Mouse (Mus musculus) CH12.LX (cell line): ENCODE results near the gene Pgc. TPM values are rescaled to one million over a fixed set of nuclear protein-coding genes. Genes with fewer than 3 reads are reported as not detected.

Experiments
- DNase-seq: peaks from one replicate; pipeline ENCODE4 v3.0.0-alpha.2; 2013; ENCODE audit errors: extremely low read depth
- H3K27ac ChIP-seq: 2 replicates; pipeline ENCODE4 v1.5.1; 2012; ENCODE audit warnings: low read depth, mild to moderate bottlenecking, control low read depth, moderate library complexity; ENCODE audit not compliant: insufficient read depth
- H3K27me3 ChIP-seq: replicated peaks from 2 replicates; pipeline ENCODE3; 2012; ENCODE audit warnings: inconsistent platforms
- H3K36me3 ChIP-seq, 2 experiments: replicated peaks in 1 of 2; 2 replicates each; pipeline versions ENCODE3 to v1.6.1; 2012; ENCODE audit warnings: inconsistent platforms in 1 of 2, low read length in 1 of 2, mild to moderate bottlenecking in 1 of 2, mixed read lengths in 1 of 2, moderate library complexity in 1 of 2; ENCODE audit not compliant: control insufficient read depth in 1 of 2, insufficient read depth in 1 of 2
- H3K4me1 ChIP-seq, 2 experiments: 2 replicates each; pipeline ENCODE4 v1.6.1; 2012; ENCODE audit warnings: inconsistent platforms in 1 of 2, moderate library complexity in 1 of 2; ENCODE audit not compliant: insufficient read depth in 2 of 2, control insufficient read depth in 1 of 2
- H3K4me2 ChIP-seq: 2 replicates; pipeline ENCODE4 v1.6.1; 2012; ENCODE audit warnings: low read depth, mild to moderate bottlenecking, control low read depth; ENCODE audit not compliant: poor library complexity, insufficient read depth, severe bottlenecking
- H3K4me3 ChIP-seq, 3 experiments: fragments of 150-350 bp in 1 of 3; sonication (generic) in 1 of 3; replicated peaks in 1 of 3; 2 replicates each; pipeline versions ENCODE3 to v1.5.1; 2011 to 2012; ENCODE audit warnings: low read depth in 2 of 3, low read length in 2 of 3, mild to moderate bottlenecking in 2 of 3, moderate library complexity in 2 of 3, control low read depth in 1 of 3, improper control_type of control experiment in 1 of 3, inconsistent platforms in 1 of 3, mixed read lengths in 1 of 3; ENCODE audit not compliant: poor library complexity in 1 of 3
- H3K79me2 ChIP-seq: replicated peaks from 2 replicates; pipeline ENCODE4 v1.6.1; 2012; ENCODE audit warnings: mild to moderate bottlenecking, moderate library complexity; ENCODE audit not compliant: control insufficient read depth, poor library complexity, insufficient read depth, severe bottlenecking; ENCODE audit errors: extremely low read depth
- H3K9ac ChIP-seq: 2 replicates; pipeline ENCODE4 v1.6.1; 2012; ENCODE audit warnings: low read depth, mild to moderate bottlenecking, control low read depth, moderate library complexity; ENCODE audit not compliant: insufficient read depth
- H3K9me3 ChIP-seq: replicated peaks from 2 replicates; pipeline ENCODE3; 2012; ENCODE audit warnings: low read length, inconsistent platforms, mixed read lengths
- BHLHE40 ChIP-seq: IDR thresholded peaks from 2 replicates; pipeline ENCODE4 v1.6.1; 2011; ENCODE audit warnings: mild to moderate bottlenecking, low read depth, low read length, improper control_type of control experiment
- CHD2 ChIP-seq: IDR thresholded peaks from 2 replicates; pipeline ENCODE4 v1.6.1; 2011; ENCODE audit warnings: low read length, improper control_type of control experiment
- CTCF ChIP-seq, 2 experiments: IDR thresholded peaks in 1 of 2; conservative IDR thresholded peaks in 1 of 2; 2 replicates each; pipeline ENCODE4 v1.5.1; 2011 to 2012; ENCODE audit warnings: low read depth in 2 of 2, low read length in 2 of 2, improper control_type of control experiment in 1 of 2, inconsistent platforms in 1 of 2, mild to moderate bottlenecking in 1 of 2, moderate library complexity in 1 of 2
- EP300 ChIP-seq: IDR thresholded peaks from 2 replicates; pipeline ENCODE4 v1.6.1; 2011; ENCODE audit warnings: low read length, improper control_type of control experiment
- ETS1 ChIP-seq: conservative IDR thresholded peaks from 2 replicates; pipeline ENCODE4 v1.6.1; 2012; ENCODE audit warnings: low read depth, mild to moderate bottlenecking, inconsistent platforms, low read length, improper control_type of control experiment, moderate library complexity
- IRF4 ChIP-seq: IDR thresholded peaks from 2 replicates; pipeline ENCODE4 v1.6.1; 2014; ENCODE audit warnings: low read depth, mild to moderate bottlenecking, inconsistent platforms, low read length, improper control_type of control experiment
- KAT2A ChIP-seq: IDR thresholded peaks from 2 replicates; pipeline ENCODE4 v1.6.1; 2012; ENCODE audit warnings: low read length, improper control_type of control experiment, inconsistent platforms; ENCODE audit not compliant: insufficient replicate concordance
- MAX ChIP-seq: IDR thresholded peaks from 2 replicates; pipeline ENCODE4 v1.6.1; 2011; ENCODE audit warnings: low read length, improper control_type of control experiment
- MAZ ChIP-seq: IDR thresholded peaks from 2 replicates; pipeline ENCODE4 v1.6.1; 2012; ENCODE audit warnings: low read depth, mild to moderate bottlenecking, inconsistent platforms, low read length, improper control_type of control experiment, moderate library complexity
- NELFE ChIP-seq: IDR thresholded peaks from 2 replicates; pipeline ENCODE4 v1.6.1; 2011; ENCODE audit warnings: low read depth, low read length, improper control_type of control experiment
- NRF1 ChIP-seq: IDR thresholded peaks from 2 replicates; pipeline ENCODE4 v1.6.1; 2014; ENCODE audit warnings: low read depth, mild to moderate bottlenecking, inconsistent platforms, low read length, improper control_type of control experiment, moderate library complexity
- PAX5 ChIP-seq: IDR thresholded peaks from 2 replicates; pipeline ENCODE4 v1.6.1; 2012; ENCODE audit warnings: low read length, inconsistent platforms, mixed read lengths
- POLR2AphosphoS2 ChIP-seq: IDR thresholded peaks from 2 replicates; pipeline ENCODE4 v1.6.1; 2011; ENCODE audit warnings: low read depth, low read length, improper control_type of control experiment
- RAD21 ChIP-seq: IDR thresholded peaks from 2 replicates; pipeline ENCODE4 v1.6.1; 2011; ENCODE audit warnings: low read depth, mild to moderate bottlenecking, low read length, improper control_type of control experiment, moderate library complexity
- UBTF ChIP-seq: IDR thresholded peaks from 2 replicates; pipeline ENCODE4 v1.6.1; 2012; ENCODE audit warnings: low read depth, mild to moderate bottlenecking, inconsistent platforms, low read length, improper control_type of control experiment, moderate library complexity
- ZC3H11A ChIP-seq: IDR thresholded peaks from 2 replicates; pipeline ENCODE4 v1.6.1; 2012; ENCODE audit warnings: low read depth, mild to moderate bottlenecking, inconsistent platforms, low read length, improper control_type of control experiment
- ZNF384 ChIP-seq: IDR thresholded peaks from 2 replicates; pipeline ENCODE4 v1.6.1; 2012; ENCODE audit warnings: low read depth, low read length, improper control_type of control experiment, inconsistent platforms
- dilution Hi-C: fragments of 300-500 bp; cut with MboI; formaldehyde crosslinking; loops from 2 replicates; pipeline ENCODE4 v1.14.3; 2020; ENCODE audit warnings: low sequenced_read_pairs; ENCODE audit not compliant: extremely low pct_unique_long_range_greater_than_20kb, extremely low pct_ligation_motif_present
- in situ Hi-C: fragments of 300-500 bp; cut with MboI; formaldehyde crosslinking; loops from 3 replicates; pipeline ENCODE4 v1.14.3; 2019; ENCODE audit warnings: low sequenced_read_pairs, low pct_ligation_motif_present, low pct_unique_long_range_greater_than_20kb, mixed read lengths
- polyA plus RNA-seq: library from polyadenylated mRNA; unstranded; fragments of >175 nt; gene quantifications from 2 replicates; pipeline ENCODE4 v1.2.1, GENCODE M21; 2012; ENCODE audit warnings: low read depth; ENCODE audit not compliant: insufficient read length
- total RNA-seq, 2 experiments: library from RNA; depleted of rRNA; stranded (reverse); fragments of 300-350 nt in 1 of 2; fragments of >200 nt in 1 of 2; gene quantifications; 2 replicates each; pipeline ENCODE4 v1.2.3; 2012 to 2014

The Pgc gene
- total and polyA plus RNA-seq, 3 experiments = not detected

GRCm38 (mm10) chr17:47765986-47766385 is 39.3 kb downstream of the Pgc start:
- peaks cover 12% of the 10 kb centered on the region for H3K79me2 ChIP-seq
- H3K27me3 ChIP-seq = no peaks in the 10 kb centered on the region
- H3K4me2 ChIP-seq = peak overlapping the region; percentile 51; the same call in 1 of the 2 replicates
- peak overlapping the region; percentile 98 for H3K27ac ChIP-seq
- peak overlapping the region; percentile 26 for H3K9ac ChIP-seq
- H3K4me3 ChIP-seq = no peak overlapping the region
- no peak for DNase-seq
- in situ Hi-C loops = no loop called here
- dilution Hi-C loops = no loop called here
- peaks cover 54 to 92% of the 10 kb centered on the region in 2 experiments for H3K4me1 ChIP-seq
- H3K36me3 ChIP-seq = peaks cover 3 to 40% of the 10 kb centered on the region in 2 experiments
- TF ChIP-seq KAT2A = no peak
- TF ChIP-seq PAX5 = no peak
- peak; percentile 40; the same call in 1 of the 2 replicates for TF ChIP-seq BHLHE40
- no peak for TF ChIP-seq ETS1
- no peak for TF ChIP-seq ZNF384
- no peak for TF ChIP-seq EP300
- no peak; the same call in 1 of the 2 replicates for TF ChIP-seq RAD21
- TF ChIP-seq CTCF (conservative IDR thresholded peaks at IDR 0.05 in 1 of 2, IDR thresholded peaks at IDR 0.05 in 1 of 2; ENCODE audit: low read depth in 2 of 2, low read length in 2 of 2) = peak in 1 of 2 experiments; percentile 19; a peak in 1 of 4 replicates
- TF ChIP-seq IRF4 = peak; percentile 45; the same call in 1 of the 2 replicates
- TF ChIP-seq POLR2AphosphoS2 = no peak
- TF ChIP-seq ZC3H11A = no peak
- TF ChIP-seq NELFE = no peak
- peaks cover 3% of the 10 kb centered on the region for H3K9me3 ChIP-seq

- in situ Hi-C loops (no loop called here), dilution Hi-C loops (no loop called here)
- DNase-seq = no peak
- peaks cover 52 to 90% of the 10 kb centered on the region in 2 experiments for H3K4me1 ChIP-seq
- H3K4me2 ChIP-seq = peak overlapping the region; percentile 72
- H3K36me3 ChIP-seq = peaks cover 6 to 40% of the 10 kb centered on the region in 2 experiments
- peaks cover 14% of the 10 kb centered on the region for H3K79me2 ChIP-seq
- H3K9ac ChIP-seq = peak overlapping the region; percentile 26
- no peak overlapping the region for H3K4me3 ChIP-seq
- peaks cover 8% of the 10 kb centered on the region for H3K9me3 ChIP-seq
- TF ChIP-seq CHD2 = no peak
- TF ChIP-seq MAZ = no peak
- TF ChIP-seq IRF4 = no peak
- peak; percentile 4; the same call in 1 of the 2 replicates for TF ChIP-seq MAX
- TF ChIP-seq KAT2A = no peak
- TF ChIP-seq ETS1 = no peak
- no peak for TF ChIP-seq NRF1
- TF ChIP-seq UBTF = no peak
- TF ChIP-seq, all 38 proteins: peak for 1
- Histone ChIP-seq H3K27ac (peak overlapping the region; percentile 98), H3K27me3 (no peaks in the 10 kb centered on the region)
These were observed 39.9 kb downstream of the Pgc start for GRCm38 (mm10) chr17:47766407-47767043.
